Mouse (Mus musculus) kidney, embryonic 16.5 days (tissue): ENCODE results near the gene Cebpb. TPM values are rescaled to one million over a fixed set of nuclear protein-coding genes. Genes with fewer than 3 reads are reported as not detected.
A peak's percentile ranks its signal among the peaks of the same experiment; 100 is the strongest.

Source experiments
- ATAC-seq: fragments of 200-750 bp; cut with Nextera tagmentation; 2 replicates; pipeline ENCODE4 v1.8.0; 2017; ENCODE audit warnings: moderate TSS enrichment; ENCODE audit not compliant: low FRiP score, low TSS enrichment
- H3K27ac ChIP-seq: fragments of 300-500 bp; sonication (generic); 2 replicates; pipeline ENCODE4 v1.5.1; 2014; ENCODE audit warnings: low read length
- H3K27me3 ChIP-seq: fragments of 300-500 bp; sonication (generic); 2 replicates; pipeline ENCODE4 v1.6.1; 2014; ENCODE audit warnings: low read length, control low read depth, mixed read lengths; ENCODE audit not compliant: insufficient read depth
- H3K36me3 ChIP-seq: fragments of 300-500 bp; sonication (generic); 2 replicates; pipeline ENCODE4 v1.6.1; 2014; ENCODE audit warnings: low read length, control low read depth, mixed read lengths; ENCODE audit not compliant: insufficient read depth
- H3K4me1 ChIP-seq: fragments of 300-500 bp; sonication (generic); 2 replicates; pipeline ENCODE4 v1.6.1; 2014; ENCODE audit warnings: low read length, control low read depth, mixed read lengths; ENCODE audit not compliant: insufficient read depth
- H3K4me2 ChIP-seq: fragments of 300-500 bp; sonication (generic); replicated peaks from 2 replicates; pipeline ENCODE4 v1.6.1; 2014; ENCODE audit warnings: low read depth, low read length
- H3K4me3 ChIP-seq: fragments of 300-500 bp; sonication (generic); 2 replicates; pipeline ENCODE4 v1.5.1; 2014; ENCODE audit warnings: mild to moderate bottlenecking, low read length
- H3K9ac ChIP-seq: fragments of 300-500 bp; sonication (generic); replicated peaks from 2 replicates; pipeline ENCODE4 v1.6.1; 2014; ENCODE audit warnings: low read length
- H3K9me3 ChIP-seq: fragments of 300-500 bp; sonication (generic); 2 replicates; pipeline ENCODE4 v1.6.1; 2016; ENCODE audit warnings: low read length, control low read depth
- WGBS: fragments of 180-500 bp; shearing (Covaris S2); extraction: QIAGEN DNeasy Blood & Tissue Kit; methylation state at CpG from one replicate; pipeline ENCODE4 v1.1.7; 2014; 5-methylcytosine and 5-hydroxymethylcytosine counted together
- polyA plus RNA-seq: library from polyadenylated mRNA; unstranded; fragments of >200 nt; fragmentation: Nextera tagmentation; extraction: Ambion mirVana; gene quantifications from 2 replicates; pipeline ENCODE4 v1.2.1, GENCODE M21; 2015

Cebpb gene
- polyA plus RNA-seq, 1 experiment from 2014 or later: 0.34 TPM

- Histone ChIP-seq H3K9ac (no peak overlapping the region), H3K27ac (no peak overlapping the region), H3K4me3 (no peak overlapping the region), H3K4me1 (peaks cover 30% of the 10 kb centered on the region), H3K27me3 (no peaks in the 10 kb centered on the region), H3K4me2 (no peak overlapping the region), H3K36me3 (peaks cover 18% of the 10 kb centered on the region), H3K9me3 (no peaks in the 10 kb centered on the region)
- 77% methylated on average over 10 of the region's 10 CpGs for WGBS
- no peak for ATAC-seq
Observed at GRCm38 (mm10) chr2:167654911-167655600, 33.7 kb upstream of the Cebpb start.

GRCm38 (mm10) chr2:167656629-167657478 is 31.9 kb upstream of the Cebpb start:
- Histone ChIP-seq H3K9me3 (no peaks in the 10 kb centered on the region), H3K36me3 (peaks cover 14% of the 10 kb centered on the region), H3K4me1 (peaks cover 38% of the 10 kb centered on the region), H3K4me3 (no peak overlapping the region), H3K27me3 (no peaks in the 10 kb centered on the region), H3K27ac (peak overlapping the region; percentile 51; the same call in 1 of the 2 replicates), H3K9ac (peak overlapping the region; percentile 41; the same call in 1 of the 2 replicates), H3K4me2 (no peak overlapping the region)
- WGBS: 66% methylated on average over 16 of the region's 16 CpGs
- no peak for ATAC-seq

GRCm38 (mm10) chr2:167657973-167658372 is 30.7 kb upstream of the Cebpb start:
- H3K4me3 ChIP-seq: no peak overlapping the region
- 78% methylated on average over 4 of the region's 4 CpGs for WGBS
- H3K4me2 ChIP-seq: peak overlapping the region; percentile 22; the same call in 1 of the 2 replicates
- H3K36me3 ChIP-seq: peaks cover 8% of the 10 kb centered on the region
- H3K27ac ChIP-seq: no peak overlapping the region
- no peaks in the 10 kb centered on the region for H3K9me3 ChIP-seq
- H3K27me3 ChIP-seq: no peaks in the 10 kb centered on the region
- H3K4me1 ChIP-seq: peaks cover 41% of the 10 kb centered on the region
- no peak overlapping the region for H3K9ac ChIP-seq
- ATAC-seq: no peak

GRCm38 (mm10) chr2:167658712-167659111 is 30.0 kb upstream of the Cebpb start:
- H3K4me3 ChIP-seq: peak overlapping the region; percentile 14
- H3K27ac ChIP-seq: peak overlapping the region; percentile 76; the same call in 1 of the 2 replicates
- peak overlapping the region; percentile 22 for H3K4me2 ChIP-seq
- H3K27me3 ChIP-seq: no peaks in the 10 kb centered on the region
- no peak for ATAC-seq
- peaks cover 7% of the 10 kb centered on the region for H3K36me3 ChIP-seq
- no peaks in the 10 kb centered on the region for H3K9me3 ChIP-seq
- WGBS: 68% methylated on average over 11 of the region's 11 CpGs
- peaks cover 41% of the 10 kb centered on the region for H3K4me1 ChIP-seq
- 0 out of 2 replicates have a peak overlapping the region, but pooled peaks have one; percentile 11 for H3K9ac ChIP-seq

- Histone ChIP-seq H3K27ac (peak overlapping the region; percentile 76), H3K9ac (0 out of 2 replicates have a peak overlapping the region, but pooled peaks have one; percentile 89), H3K4me3 (peak overlapping the region; percentile 87), H3K36me3 (peaks cover 3% of the 10 kb centered on the region; the same call in 1 of the 2 replicates), H3K9me3 (no peaks in the 10 kb centered on the region), H3K4me2 (peak overlapping the region; percentile 99), H3K27me3 (no peaks in the 10 kb centered on the region), H3K4me1 (peaks cover 41% of the 10 kb centered on the region)
- WGBS: 62% methylated on average over 10 of the region's 10 CpGs
- ATAC-seq: no peak
Observed at GRCm38 (mm10) chr2:167659177-167659846, 29.4 kb upstream of the Cebpb start.

- peak overlapping the region; percentile 89 for H3K9ac ChIP-seq
- 16% methylated on average over 13 of the region's 13 CpGs for WGBS
- ATAC-seq: peak; percentile 32; the same call in 1 of the 2 replicates
- H3K4me2 ChIP-seq: peak overlapping the region; percentile 99
- no peaks in the 10 kb centered on the region for H3K27me3 ChIP-seq
- H3K9me3 ChIP-seq: no peaks in the 10 kb centered on the region
- H3K27ac ChIP-seq: peak overlapping the region; percentile 76
- H3K36me3 ChIP-seq: peaks cover under 1% of the 10 kb centered on the region; the same call in 1 of the 2 replicates
- peaks cover 41% of the 10 kb centered on the region for H3K4me1 ChIP-seq
- peak overlapping the region; percentile 87 for H3K4me3 ChIP-seq
Observed at GRCm38 (mm10) chr2:167659847-167660610, 28.7 kb upstream of the Cebpb start.

- Histone ChIP-seq H3K27ac (peak overlapping the region; percentile 76), H3K4me3 (peak overlapping the region; percentile 87), H3K9me3 (no peaks in the 10 kb centered on the region), H3K9ac (peak overlapping the region; percentile 89), H3K4me2 (peak overlapping the region; percentile 99), H3K27me3 (no peaks in the 10 kb centered on the region), H3K36me3 (no peaks in the 10 kb centered on the region), H3K4me1 (peaks cover 41% of the 10 kb centered on the region)
- ATAC-seq: 0 out of 2 replicates have a peak, but pooled peaks have one; percentile 3
- WGBS: under 1% methylated on average over 12 of the region's 12 CpGs
Observed at GRCm38 (mm10) chr2:167660611-167660971, 28.1 kb upstream of the Cebpb start.

- WGBS: under 1% methylated on average over 82 of the region's 110 CpGs
- H3K4me1 ChIP-seq: peaks cover 38% of the 10 kb centered on the region
- peak; percentile 93 for ATAC-seq
- peak within 1 kb of the TSS; percentile 99 for H3K4me2 ChIP-seq
- peak within 1 kb of the TSS; percentile 76 for H3K27ac ChIP-seq
- H3K27me3 ChIP-seq: no peaks in the 10 kb centered on the region
- peak within 1 kb of the TSS; percentile 89 for H3K9ac ChIP-seq
- H3K4me3 ChIP-seq: peak within 1 kb of the TSS; percentile 87
- no peaks in the 10 kb centered on the region for H3K36me3 ChIP-seq
- H3K9me3 ChIP-seq: no peaks in the 10 kb centered on the region
Observed at GRCm38 (mm10) chr2:167661270-167662203, 27.2 kb upstream of the Cebpb start, which contains the start of gene Gm20431. TSS of gene Gm20431 (minus strand) at chr2:167661496.
